Mouse (Mus musculus) neural tube, embryonic 10.5 days (tissue): ENCODE results near the gene Tchp.

ENCODE experiments used
- DNase-seq: peaks from one replicate; pipeline ENCODE4 v3.0.0-alpha.2; 2017; ENCODE audit warnings: low spot score; ENCODE audit errors: extremely low spot score

The Tchp gene

GRCm38 (mm10) chr5:114707265-114708068 lies at the start of gene Tchp:
Gene Tchp (plus strand): TSS chr5:114707760.
- peak; percentile 96 for DNase-seq

DNA sequence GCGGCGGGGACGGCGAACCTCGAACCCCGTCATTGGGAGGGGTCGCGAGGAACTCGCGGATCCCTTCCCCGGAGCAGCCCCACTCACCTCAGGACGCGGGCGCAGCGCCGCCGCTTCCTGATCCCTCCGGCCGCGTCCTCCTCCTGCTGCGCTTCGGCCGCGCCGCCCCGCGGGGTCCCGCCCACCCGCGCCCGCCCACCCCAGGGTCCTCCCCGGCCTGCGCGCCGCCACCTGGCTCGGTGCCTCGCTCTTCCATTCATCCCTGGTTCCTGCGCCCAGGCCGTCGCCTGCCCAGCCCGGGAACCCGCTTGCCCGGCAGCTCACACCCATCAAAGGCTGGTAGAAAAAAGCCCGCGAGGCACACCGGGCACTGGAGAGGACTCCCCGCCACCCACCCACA lies 49.3 kb upstream of the Tchp start, which contains the start of gene Trpv4:
Gene Trpv4 (minus strand): TSS at position 167 of the 400 bp plus-strand sequence.
- no peak for DNase-seq

DNA sequence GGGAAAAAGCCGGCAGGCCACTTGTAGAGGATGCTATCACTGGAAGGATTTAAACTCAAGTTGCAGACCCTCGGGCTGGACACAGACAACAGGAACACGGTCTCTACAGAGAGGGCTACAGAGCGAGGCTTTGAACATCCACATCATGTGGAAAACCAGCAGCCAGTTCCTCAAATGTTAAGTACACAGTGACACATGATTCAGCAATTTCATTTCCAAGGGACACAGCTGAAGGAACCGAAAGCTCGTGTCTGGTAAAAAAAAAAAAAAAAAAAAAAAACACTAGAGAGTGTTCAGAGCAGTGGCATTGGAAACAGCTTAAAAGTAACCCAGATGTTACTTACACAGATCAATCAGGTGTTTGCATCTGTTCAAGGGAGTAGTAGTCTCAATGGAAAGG lies 46.5 kb upstream of the Tchp start:
- DNase-seq = no peak

- no peak for DNase-seq
Observed at GRCm38 (mm10) chr5:114664139-114664538, 43.4 kb upstream of the Tchp start.

GRCm38 (mm10) chr5:114664750-114665149 lies 42.8 kb upstream of the Tchp start:
- DNase-seq = no peak

DNA sequence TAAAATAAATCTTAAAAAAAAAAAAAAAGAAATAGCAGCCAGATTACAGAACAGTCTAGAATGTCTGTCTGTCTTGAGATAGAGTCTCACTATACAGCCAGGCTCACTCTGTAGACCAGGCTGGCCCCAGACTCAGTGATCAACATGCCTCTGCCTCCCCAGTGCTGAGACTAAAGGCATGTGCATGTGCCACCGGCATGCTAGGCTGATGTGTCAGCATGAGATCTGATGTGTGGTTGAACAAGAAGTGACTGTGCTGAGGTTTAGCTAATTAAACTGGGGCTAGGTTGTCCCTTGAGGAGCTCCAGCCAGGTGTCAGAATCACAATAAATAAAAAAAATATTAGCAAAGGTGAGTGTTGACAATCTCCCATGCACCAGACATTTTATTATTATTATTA lies 40.9 kb upstream of the Tchp start:
- DNase-seq = no peak

DNA sequence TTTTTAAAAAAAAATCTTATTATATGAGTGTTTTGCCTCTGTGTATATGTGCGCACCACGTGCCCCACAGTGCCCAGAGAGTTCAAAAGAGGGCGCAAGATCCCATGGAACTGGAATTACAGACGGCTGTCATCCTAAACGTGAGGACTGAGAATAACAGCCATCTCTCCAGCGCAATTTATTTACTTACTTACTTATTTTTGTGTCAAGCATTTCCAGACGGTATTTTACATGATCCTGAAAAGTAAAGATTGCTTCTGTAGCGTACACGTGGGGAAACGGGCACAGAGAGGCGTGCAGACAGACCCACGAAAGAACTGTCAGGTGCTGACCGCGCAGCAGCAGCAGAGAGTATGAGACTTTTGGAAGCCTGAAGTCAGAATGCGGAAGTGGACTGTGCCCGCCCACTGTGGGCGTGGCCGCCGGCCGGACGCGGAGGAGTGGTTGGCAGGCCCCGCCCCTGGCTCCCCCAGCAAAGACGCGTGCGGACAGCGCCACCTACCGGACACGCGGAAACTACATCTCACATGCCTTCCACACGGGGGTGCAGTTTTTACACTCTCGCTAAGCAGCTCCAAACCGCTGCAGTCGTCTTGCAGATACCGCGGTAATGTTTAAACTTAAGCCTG lies 40.2 kb upstream of the Tchp start:
- DNase-seq = peak; percentile 100

DNA sequence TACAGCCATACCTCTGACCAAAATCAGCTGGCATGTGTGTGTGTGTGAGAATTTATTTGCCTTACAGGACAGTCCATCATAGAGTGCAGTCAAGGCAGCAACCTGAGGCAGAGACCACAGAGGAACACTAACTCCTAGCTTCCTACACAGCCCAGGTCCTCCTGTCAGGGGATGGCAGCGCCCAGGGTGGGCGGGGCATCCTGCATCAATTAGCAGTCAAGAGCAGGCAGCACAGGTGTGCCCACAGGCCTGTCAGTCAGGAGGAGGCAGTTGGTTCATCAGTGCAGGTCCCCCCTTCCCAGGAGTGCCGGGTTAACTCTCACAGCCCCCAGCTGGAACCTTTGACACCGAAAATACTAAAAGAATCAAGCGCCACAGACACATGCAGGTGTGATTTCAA lies 38.5 kb upstream of the Tchp start:
- DNase-seq = no peak

GRCm38 (mm10) chr5:114673114-114673513 lies 34.4 kb upstream of the Tchp start:
- DNase-seq = no peak

- no peak for DNase-seq
Observed at GRCm38 (mm10) chr5:114674594-114674993, 33.0 kb upstream of the Tchp start.

DNA sequence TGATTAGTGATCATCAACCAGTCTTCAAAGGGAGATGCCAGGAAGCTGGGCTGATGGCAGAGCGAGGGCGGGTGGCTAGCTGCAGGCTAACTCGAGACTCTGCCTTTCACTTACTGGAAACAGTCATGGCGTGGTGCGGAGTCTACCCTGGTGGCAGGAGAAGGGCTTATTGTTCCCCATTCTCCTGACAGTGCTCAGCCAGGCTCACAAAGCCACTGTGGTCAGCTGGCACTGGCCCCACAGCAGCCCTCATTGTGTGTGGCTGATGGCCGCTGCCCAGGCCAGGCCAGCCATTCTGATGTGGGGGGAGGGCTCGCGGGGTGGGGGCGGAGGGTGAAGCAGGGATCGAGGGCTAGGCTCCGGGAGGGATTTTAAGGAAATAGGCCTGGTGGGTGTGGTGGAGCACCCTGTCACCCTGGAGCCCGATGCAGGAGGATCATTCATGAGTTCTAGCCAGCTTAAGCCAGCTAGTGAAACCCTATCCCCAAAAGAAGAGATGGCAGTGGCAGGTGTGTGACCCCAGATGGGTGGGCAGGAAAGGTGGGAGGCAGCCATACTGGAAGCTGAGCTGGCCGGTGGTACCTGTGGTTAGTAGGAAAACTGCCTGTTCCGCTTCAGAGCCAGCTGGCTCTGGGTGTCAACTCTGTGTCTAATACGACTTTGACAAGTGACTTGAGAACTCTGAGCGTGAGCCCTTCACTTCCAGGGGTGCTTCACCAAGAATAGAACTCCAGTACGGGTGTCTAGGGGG lies 27.5 kb upstream of the Tchp start:
- DNase-seq = no peak

- DNase-seq = no peak
Observed at GRCm38 (mm10) chr5:114680676-114681285, 26.8 kb upstream of the Tchp start.

DNA sequence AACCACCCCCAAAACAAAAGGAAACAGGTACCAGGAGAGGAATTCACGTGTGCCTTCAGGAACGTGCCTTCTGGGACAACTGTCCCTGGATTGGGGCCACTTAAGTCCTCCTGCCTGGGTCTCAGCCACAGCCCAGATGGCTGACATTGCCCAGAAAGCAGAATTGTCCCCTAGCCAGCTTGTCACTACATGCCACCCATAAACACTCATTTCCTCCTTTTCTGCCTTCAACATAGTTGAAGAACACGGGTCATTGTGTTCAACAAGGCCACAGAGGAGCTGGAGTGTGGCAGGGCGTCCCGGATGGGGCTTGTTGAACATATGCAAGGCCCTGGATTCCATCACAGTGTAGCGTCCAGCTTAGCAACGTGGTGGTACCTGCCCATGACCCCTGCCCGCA lies 25.8 kb upstream of the Tchp start:
- DNase-seq = no peak

- DNase-seq = no peak
Observed at GRCm38 (mm10) chr5:114685986-114686385, 21.6 kb upstream of the Tchp start.

DNA sequence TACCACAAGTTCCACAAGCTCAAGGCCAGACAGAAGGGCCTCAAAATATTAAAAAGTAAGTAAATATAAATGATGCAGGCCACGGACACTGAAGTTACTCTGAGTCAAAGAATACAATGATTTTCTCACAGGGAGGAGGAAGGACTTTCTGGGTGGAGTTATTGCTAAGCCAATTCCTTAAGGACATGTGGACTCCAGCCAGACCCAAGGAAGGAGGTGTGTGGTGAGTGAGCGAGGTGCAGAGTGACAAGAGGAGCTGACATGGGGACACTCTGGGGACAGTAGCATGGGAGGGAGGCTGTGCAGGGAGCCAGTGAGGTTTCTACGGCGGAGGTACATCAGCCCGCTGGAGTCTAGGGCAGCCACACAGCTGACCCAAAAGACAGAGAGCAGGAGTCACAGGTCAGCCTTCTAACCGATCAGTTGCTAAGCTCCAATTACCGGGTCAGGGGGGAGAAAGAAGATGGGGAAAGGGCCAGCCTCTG lies 20.8 kb upstream of the Tchp start:
- DNase-seq = no peak

GRCm38 (mm10) chr5:114687901-114688300 lies 19.7 kb upstream of the Tchp start:
- no peak for DNase-seq

DNA sequence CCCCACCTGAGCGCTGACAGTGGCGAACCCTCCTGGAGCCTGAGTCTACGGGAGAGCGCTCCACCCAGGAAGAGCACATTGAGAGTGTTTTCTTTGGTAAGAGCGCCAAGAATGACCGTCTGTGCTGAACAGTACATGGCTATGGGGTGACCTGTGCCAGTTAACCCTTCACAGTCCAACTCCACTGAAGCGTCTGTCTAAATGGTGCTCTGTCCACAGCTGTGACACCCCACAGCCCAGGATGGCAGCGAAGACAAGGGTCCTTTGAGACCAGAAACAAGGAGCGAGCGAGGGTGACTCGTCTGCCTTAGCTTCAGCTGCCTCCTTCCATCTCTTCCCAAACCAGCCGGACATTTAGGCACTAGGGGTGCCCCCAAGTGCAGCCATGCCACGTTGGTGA lies 18.9 kb upstream of the Tchp start:
- DNase-seq = no peak

DNA sequence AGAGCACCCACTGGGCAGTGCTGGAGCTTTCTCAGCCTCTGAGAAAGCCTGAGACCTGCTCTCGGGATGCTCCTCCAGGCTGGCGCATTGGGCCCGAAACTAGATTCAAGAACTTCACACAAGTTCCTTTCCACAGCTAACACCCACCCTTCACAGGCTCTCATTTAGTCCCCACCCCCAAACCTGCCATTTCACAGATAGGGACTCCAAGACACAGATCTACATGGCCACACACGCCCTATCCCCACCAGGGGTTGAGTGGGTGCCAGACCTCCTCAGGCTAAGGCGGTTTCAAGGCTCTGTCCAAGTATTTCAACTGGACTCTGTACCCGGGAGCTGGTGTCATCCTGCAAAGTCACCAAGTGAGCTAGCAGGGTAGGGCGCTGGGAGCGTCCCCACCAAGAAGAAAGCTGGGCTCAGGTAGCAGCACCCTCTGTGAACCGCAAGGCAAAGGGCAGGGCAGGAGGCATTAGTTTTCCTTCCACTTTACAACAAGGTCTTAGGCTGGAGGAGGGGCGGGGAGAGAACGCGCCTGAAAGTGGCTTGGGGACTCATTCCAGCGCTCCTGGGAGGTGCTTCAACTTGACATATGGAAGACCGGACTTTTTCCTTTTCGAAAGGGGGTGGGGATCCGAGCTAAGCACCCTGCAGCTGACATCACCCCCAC lies 17.7 kb upstream of the Tchp start:
- peak; percentile 37 for DNase-seq

DNA sequence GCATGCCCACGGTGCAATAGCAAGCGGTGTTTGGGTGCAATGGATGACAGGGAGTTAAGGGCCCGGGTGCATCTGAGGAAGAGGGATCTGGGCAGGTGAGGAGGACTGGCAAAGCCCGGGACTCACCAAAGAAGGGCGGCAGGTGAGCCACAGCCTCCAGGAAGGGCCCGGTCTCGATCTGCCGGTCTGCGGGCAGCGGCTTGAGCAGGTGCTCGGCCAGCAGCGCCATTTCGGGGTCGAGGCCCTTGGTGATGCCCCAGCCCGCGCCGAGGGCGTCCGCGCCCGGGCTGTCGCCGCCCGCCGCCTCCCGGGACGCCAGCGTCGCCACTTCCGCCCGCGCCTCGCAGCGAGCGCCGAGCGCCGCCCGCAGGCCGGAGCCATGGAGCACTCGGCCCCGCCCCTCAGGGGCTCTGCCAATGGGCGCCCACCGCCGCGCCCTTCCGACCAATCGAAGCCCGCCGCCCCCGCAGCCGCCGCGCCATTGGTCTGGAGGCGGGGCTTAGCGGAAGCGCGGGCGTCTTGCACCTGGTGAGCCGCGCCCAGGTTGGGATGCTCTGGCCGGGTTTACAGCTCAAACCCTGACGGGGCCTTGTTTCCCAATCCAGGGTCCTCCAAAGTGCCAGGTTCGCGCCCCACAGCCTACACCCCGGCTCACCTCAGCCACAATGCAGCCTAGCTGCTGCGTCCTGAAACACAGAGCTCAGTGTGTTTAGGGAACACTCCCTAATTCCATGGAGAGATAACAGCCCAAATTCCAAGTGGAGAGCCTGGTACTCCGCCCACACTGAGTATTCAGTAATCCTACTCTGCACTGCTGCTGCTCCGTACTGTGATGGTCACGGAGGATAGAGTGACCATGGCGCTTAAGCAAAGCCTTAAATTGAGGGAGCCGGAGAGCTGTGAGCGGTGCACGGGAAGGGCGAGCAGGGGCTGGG lies 16.7 kb upstream of the Tchp start, which contains the start of gene Gltp:
Gene Gltp (minus strand): TSS at position 352 of the 935 bp plus-strand sequence.
- peak; percentile 90 for DNase-seq

DNA sequence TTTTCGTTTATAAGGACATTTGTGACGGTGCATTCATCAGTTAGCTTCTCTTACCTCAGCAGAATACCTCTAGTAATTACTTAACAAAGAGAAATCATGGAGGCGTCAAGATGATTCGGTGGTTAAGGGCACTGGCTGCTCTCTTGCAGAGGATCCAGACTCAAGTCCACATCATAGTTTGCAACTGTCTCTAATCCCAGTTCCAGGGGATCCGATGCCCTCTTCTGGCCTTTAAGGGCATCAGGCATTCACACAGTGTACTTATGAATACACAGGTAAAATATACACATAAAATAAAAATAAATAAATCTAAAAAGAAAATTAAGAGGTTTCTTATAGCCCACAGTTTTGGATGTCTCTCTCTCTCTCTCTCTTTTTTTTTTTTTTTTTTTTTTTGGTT lies 11.8 kb upstream of the Tchp start:
- DNase-seq = no peak
